Mouse (Mus musculus): Measurements from ENCODE around the gene Tie1.

- TF ChIP-seq CTCF (IDR thresholded peaks at IDR 0.05; ENCODE audit: low read depth) (no peak), EP300 (IDR thresholded peaks at IDR 0.05; ENCODE audit: low read depth) (no peak)
Measured at GRCm38 (mm10) chr4:118516699-118517496, 27.0 kb upstream of the Tie1 start.
